Mouse (Mus musculus): ENCODE measurements around the gene Kif14. TPM values are rescaled to one million over a fixed set of nuclear protein-coding genes. Genes with fewer than 3 reads are reported as not detected.
"Not testable (repeated sequence)": the region's sequence is repeated elsewhere in the genome, so short reads cannot be mapped to it uniquely, and the experiment has no call there.

Gene Kif14
- total RNA-seq, 1 experiment from 2014 or later: 0.12 TPM

GRCm38 (mm10) chr1:136465168-136465567 lies 975 bp upstream of the Kif14 start:
- no peak for ATAC-seq (ENCODE audit: extremely low read depth, insufficient number of reproducible peaks, low FRiP score, poor library complexity, severe bottlenecking)

DNA sequence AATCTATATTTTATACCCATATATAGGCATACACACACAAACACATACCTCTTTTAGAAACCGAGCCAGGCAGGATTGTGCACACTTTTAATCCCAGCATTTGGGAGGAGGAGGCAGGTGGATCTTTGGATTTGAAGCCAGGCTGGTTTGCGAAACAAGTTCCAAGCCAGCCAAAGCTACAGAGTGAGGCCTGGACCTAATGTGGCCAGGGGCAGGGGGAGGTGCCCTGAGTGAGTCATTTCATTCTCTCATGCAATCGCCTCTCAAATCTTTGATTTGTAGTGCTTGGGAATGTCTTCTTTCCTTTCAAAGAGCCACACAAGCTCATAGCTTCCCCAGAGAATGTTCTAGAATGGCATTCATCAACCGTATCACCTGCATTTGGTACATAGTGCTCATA lies 3.3 kb downstream of the Kif14 start:
- ATAC-seq (ENCODE audit: extremely low read depth, insufficient number of reproducible peaks, low FRiP score, poor library complexity, severe bottlenecking): no peak

DNA sequence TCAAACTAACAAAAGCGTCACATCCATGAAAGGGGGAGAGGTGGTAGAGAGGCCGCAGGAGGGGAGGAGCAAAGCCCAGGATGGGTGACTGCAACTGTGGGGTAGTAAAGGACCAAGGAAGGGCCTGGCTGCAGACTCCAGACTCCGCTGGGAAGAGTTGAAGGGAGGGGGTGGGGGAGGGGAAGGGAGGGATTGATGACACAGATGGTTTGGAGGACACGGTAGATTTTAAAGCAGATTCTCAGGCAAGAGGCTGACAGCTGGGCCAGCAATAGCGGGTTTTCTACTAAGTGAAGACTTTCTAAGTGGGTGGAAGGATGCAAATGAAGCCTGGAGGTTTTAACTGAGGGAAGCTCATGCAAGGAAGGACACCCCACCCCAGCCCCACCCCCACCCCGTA lies 4.3 kb downstream of the Kif14 start:
- ATAC-seq (ENCODE audit: extremely low read depth, insufficient number of reproducible peaks, low FRiP score, poor library complexity, severe bottlenecking): no peak

DNA sequence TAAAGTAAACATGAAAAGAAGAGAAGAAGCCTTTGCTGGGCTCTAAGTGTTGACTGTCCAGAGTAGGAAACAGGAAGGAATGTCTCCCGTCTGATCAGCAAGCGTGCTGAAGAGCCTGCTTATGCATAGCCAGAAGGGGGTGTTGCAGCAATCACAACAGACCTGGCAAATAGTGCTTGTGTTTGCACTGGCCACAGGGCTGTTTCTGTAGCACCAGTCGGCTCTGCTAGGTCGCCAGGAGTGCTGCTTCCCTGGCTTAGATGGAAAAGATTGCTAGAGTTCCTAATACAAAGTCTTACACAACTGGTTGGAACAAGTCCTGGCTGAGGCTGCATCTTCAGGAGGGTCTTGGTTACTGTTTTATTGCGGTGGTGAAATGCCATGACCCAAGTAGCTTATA lies 25.5 kb downstream of the Kif14 start:
- no peak for ATAC-seq (ENCODE audit: extremely low read depth, insufficient number of reproducible peaks, low FRiP score, poor library complexity, severe bottlenecking)

DNA sequence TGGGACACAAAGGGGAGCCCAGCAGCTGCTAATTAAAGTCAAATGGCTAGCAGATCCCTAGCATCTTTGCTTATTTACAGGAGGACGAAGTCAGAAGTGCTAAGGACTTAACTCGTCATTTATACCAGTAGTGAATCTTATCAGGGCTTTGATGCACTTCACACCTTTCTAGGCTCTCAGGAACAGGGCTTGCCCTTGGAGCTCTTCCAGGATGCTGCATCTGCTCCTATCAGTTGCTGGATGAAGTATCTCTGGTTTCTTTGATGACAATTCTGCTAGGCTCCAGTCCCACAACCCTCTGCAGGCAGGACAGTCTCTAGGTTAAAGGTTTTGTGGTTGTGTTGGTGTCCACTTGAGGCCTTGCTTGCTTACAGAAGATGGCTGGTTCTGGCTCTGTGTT lies 26.1 kb downstream of the Kif14 start:
- no peak for ATAC-seq (ENCODE audit: extremely low read depth, insufficient number of reproducible peaks, low FRiP score, poor library complexity, severe bottlenecking)

GRCm38 (mm10) chr1:136499317-136499716 lies 33.2 kb downstream of the Kif14 start:
- no peak for ATAC-seq (ENCODE audit: extremely low read depth, insufficient number of reproducible peaks, low FRiP score, poor library complexity, severe bottlenecking)

GRCm38 (mm10) chr1:136502936-136503335 lies 36.8 kb downstream of the Kif14 start:
- no peak for ATAC-seq (ENCODE audit: extremely low read depth, insufficient number of reproducible peaks, low FRiP score, poor library complexity, severe bottlenecking)

- ATAC-seq (ENCODE audit: extremely low read depth, insufficient number of reproducible peaks, low FRiP score, poor library complexity, severe bottlenecking): not testable (repeated sequence)
Observed at GRCm38 (mm10) chr1:136506255-136506654, 40.1 kb downstream of the Kif14 start.

DNA sequence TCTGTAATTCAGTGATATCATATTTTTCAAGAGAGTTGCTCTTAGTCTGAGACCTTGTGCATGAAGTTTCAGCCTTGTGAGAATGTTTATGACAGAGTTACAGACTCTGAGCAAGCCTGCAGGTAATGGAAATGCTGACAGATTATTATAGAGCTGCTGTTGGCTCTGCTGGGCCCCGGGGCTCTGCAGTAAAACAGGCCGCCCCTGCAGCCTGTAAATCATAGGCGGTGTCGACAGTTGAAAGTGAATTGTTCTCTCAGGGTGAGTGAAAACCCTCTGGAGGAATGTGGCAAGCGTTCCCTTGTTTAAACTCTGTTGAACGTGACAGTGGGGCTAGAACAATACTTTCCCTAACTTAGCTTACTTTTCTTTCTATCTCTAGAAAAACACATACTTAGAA lies 46.2 kb downstream of the Kif14 start:
- no peak for ATAC-seq (ENCODE audit: extremely low read depth, insufficient number of reproducible peaks, low FRiP score, poor library complexity, severe bottlenecking)

- no peak for ATAC-seq (ENCODE audit: extremely low read depth, insufficient number of reproducible peaks, low FRiP score, poor library complexity, severe bottlenecking)
Observed at GRCm38 (mm10) chr1:136513181-136513580, 47.0 kb downstream of the Kif14 start.

DNA sequence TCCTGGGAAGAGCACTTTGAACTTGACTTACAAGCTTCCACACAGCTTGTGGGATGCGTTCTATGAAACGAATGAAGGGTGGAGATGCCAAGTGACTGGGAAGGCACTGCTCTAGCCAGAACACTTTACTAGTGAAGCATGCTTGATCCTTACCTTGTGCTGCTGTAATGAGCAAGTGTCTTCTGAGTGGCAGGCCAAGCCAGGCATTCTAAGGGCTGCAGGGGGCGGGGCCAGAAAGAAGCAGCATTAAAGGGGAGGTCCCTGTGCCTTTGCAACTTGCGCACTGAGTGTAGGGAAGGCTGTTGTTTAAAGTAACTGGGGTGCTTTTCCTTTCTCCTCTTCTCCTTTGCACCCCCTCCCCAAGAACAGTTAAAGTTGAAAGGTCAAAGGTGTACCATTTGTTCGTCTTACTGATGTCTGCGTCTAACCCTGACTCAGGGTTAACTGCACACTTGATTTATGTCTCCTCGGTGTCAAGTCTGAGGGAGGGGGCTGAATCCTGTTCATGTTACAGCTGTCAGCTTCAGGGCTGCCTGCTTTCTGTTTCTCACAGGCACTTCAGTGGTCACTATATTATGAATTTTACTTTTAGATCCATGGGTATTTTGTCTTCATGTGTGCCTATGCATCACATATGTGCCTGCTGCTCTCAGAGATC lies 52.7 kb downstream of the Kif14 start:
- ATAC-seq (ENCODE audit: extremely low read depth, insufficient number of reproducible peaks, low FRiP score, poor library complexity, severe bottlenecking): no peak

DNA sequence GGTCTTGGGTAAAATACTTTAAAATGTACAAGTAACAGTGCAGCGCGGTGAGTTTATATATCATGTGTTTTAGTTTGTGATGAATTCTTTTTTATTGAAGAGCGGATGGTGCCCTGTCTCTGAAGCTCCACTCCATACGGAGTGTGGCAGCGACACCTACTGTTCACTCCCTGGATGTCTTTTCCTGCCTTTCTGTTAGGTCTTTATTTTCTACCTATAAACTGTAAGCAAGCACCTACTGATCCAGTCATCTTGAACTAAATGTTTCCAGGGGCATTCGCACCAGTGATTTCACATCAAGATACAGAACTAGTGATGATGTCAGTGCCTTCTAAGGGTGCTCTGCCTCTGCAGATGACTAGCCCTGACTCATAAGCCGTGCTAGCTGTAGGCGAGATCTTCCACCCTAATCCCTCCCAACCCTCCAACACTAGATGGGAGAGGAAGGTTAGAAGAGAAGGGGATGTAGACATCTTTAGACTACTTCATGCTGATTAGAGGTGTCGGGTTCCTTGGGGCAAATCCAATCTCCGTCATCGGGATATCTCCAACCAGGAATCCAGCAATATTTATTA lies 55.3 kb downstream of the Kif14 start:
- no peak for ATAC-seq (ENCODE audit: extremely low read depth, insufficient number of reproducible peaks, low FRiP score, poor library complexity, severe bottlenecking)

- peak; percentile 76; the same call in 1 of the 2 replicates for ATAC-seq (ENCODE audit: extremely low read depth, insufficient number of reproducible peaks, low FRiP score, poor library complexity, severe bottlenecking)
Observed at GRCm38 (mm10) chr1:136524917-136525316, 58.8 kb downstream of the Kif14 start.

- no peak for ATAC-seq (ENCODE audit: extremely low read depth, insufficient number of reproducible peaks, low FRiP score, poor library complexity, severe bottlenecking)
Observed at GRCm38 (mm10) chr1:136525818-136526217, 59.7 kb downstream of the Kif14 start.

- ATAC-seq (ENCODE audit: extremely low read depth, insufficient number of reproducible peaks, low FRiP score, poor library complexity, severe bottlenecking): no peak
Observed at GRCm38 (mm10) chr1:136527163-136527562, 61.0 kb downstream of the Kif14 start.

GRCm38 (mm10) chr1:136532556-136532955 lies 66.4 kb downstream of the Kif14 start:
- no peak for ATAC-seq (ENCODE audit: extremely low read depth, insufficient number of reproducible peaks, low FRiP score, poor library complexity, severe bottlenecking)

- no peak for ATAC-seq (ENCODE audit: extremely low read depth, insufficient number of reproducible peaks, low FRiP score, poor library complexity, severe bottlenecking)
Observed at GRCm38 (mm10) chr1:136536947-136537346, 70.8 kb downstream of the Kif14 start.

DNA sequence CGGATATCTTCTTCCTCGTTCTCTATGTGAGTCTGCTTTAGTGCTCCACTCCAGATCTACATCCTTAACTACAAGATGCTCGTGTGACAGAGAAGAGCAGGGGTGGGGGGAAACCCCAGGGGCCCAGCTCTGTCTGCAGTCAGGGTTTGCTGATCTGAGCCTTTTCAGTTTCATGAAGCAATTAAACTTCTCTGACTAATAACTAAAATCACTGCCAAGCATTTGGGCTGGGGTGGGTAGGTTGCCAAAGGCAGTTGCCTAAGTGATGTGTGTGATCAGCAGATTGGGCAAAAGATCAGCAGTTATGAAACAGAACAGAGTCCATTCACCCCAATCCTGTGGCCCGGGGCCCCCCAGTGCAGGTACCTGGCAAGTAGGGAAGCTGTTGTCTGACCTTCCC lies 72.1 kb downstream of the Kif14 start:
- no peak for ATAC-seq (ENCODE audit: extremely low read depth, insufficient number of reproducible peaks, low FRiP score, poor library complexity, severe bottlenecking)

GRCm38 (mm10) chr1:136540407-136540895 lies 74.3 kb downstream of the Kif14 start:
- no peak for ATAC-seq (ENCODE audit: extremely low read depth, insufficient number of reproducible peaks, low FRiP score, poor library complexity, severe bottlenecking)

DNA sequence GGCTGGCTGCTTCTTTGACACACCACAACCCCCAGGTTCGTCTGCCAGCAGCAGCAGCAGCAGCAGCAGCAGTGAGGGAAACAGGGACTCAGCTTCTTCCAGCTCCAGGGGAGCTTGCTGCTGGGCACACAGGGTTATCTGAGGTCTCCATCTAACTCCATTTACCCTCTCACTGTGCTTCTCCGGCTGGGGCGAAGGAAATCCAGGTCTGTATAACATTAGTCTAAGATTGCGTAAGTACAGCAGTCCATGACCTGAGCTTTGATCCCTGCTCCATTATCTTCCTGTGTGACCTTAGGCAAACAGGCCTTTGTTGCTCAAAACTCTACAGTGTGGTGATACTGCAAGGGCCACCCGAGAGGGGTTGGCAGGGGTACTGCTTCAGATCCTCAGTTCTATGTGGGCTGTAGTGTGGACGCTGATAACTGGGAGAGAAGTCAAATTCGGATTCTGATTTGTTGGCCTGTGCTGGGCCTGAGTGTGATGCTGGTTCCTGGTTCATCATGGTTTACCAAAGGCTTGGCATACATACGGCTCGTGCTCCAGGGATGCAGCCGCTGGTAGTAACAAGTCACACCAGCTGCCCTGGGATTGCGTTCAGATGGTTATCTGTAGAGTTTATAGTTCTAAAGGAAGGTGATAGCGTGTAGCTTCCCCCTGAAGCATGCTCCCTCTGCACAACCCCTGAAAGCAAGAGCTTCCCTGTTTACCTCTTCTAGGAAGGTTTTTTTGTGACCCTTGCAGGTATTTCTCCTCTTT lies 75.7 kb downstream of the Kif14 start:
- no peak for ATAC-seq (ENCODE audit: extremely low read depth, insufficient number of reproducible peaks, low FRiP score, poor library complexity, severe bottlenecking)

All from neutrophil, adult 5-6 weeks (primary cell).